Mouse (Mus musculus) WW6 (cell line): Measurements from ENCODE around the gene Pbx1.

Experiments
- DNase-seq: peaks from one replicate; pipeline ENCODE4 v3.0.0-alpha.2; 2013; ENCODE audit warnings: low read depth, low spot score

Pbx1 gene

DNA sequence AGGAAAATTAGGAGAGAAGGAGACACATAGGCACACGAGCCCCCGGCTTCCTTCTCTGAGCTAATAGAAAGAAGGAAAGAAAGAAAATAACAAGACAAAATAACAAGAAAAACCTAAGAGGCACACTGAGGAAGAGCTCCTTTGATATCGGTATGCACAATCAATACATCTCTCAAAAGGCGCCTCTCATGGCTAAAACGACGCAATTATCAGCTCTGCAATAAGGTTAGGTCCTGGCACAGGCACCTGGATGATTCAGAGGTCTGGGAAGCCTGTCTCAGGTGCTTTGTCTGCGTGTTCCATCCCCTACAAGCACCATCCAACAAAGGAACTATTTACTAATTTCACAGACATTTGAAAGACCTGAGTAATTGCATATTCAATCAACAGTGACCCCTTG is 5.8 kb downstream of the Pbx1 start:
- DNase-seq = no peak

DNA sequence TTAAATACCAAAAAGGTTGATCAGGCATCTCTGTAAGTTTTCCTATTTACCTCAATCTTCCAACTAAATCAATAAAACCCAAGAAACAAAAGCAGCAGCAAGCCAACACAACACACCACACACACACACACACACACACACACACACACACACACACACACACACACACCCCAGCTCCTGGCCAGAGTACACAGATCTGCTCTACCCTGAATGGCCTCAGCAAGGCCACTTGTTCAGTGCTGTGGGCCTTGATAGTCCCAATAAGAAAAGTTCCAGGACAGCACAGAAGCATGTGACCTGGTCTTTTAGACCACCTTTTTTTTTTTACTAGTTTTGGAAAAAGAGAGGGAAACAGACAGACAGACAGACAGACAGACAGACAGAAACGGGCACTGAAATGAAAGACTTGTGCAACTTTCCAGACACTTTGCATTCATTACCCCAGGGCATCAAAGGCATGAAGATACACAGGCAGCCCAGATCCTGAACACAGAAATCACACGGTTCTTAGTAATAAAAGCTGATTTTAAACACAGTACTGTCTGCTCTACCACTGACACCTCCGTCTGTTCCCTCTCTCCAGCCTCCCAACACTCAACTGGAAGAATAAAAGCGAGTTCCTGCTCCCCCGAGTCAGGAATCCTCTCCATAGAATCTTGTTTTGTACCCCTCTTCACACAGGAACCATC is 6.9 kb downstream of the Pbx1 start:
- DNase-seq = no peak

- DNase-seq = no peak
These were observed 8.6 kb downstream of the Pbx1 start for GRCm38 (mm10) chr1:168423389-168423930.

GRCm38 (mm10) chr1:168418903-168419302 is 13.2 kb downstream of the Pbx1 start:
- DNase-seq = no peak

- DNase-seq = no peak
These were observed 14.4 kb downstream of the Pbx1 start for GRCm38 (mm10) chr1:168417626-168418025.

- DNase-seq = no peak
These were observed 15.2 kb downstream of the Pbx1 start for GRCm38 (mm10) chr1:168416729-168417437.

DNA sequence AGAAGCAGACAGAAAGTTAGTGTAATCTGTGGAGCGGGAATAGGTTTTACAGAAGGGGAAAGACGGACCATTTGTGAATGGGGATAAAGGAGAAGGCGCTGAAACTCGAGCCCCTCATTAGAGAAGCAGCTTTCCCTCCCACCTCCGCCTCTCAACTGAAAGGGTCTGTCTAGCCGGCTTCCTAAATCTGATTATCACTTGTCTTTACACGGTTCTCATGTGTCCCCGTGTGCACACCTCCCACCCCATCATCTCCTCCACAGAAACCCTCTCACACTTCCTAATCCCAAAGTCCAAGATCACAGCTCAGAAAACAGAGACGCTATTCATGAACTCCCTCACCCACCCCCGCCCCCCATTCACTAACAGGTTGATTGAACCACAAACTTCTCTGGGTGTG is 21.5 kb downstream of the Pbx1 start:
- no peak for DNase-seq

DNA sequence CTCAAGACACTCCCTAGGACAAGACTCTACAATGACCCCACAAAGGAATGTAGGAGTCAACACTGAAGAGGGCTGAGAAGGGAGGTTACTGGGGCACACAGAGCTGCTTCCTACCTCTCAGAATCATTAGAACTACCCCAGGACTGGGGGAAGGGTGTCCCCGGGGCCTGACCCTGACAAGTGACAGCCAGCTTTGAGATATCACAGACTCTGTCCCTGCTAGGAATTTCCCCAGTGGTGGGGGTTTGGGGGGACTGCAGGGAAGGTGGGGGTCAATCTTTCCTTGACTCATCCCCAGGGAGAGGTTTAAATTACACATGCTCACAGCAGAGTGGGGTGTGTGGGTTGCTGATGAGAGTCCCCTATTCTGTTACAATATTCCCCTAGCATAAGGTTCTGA is 22.0 kb downstream of the Pbx1 start:
- no peak for DNase-seq

GRCm38 (mm10) chr1:168408757-168409156 is 23.3 kb downstream of the Pbx1 start:
- no peak for DNase-seq

DNA sequence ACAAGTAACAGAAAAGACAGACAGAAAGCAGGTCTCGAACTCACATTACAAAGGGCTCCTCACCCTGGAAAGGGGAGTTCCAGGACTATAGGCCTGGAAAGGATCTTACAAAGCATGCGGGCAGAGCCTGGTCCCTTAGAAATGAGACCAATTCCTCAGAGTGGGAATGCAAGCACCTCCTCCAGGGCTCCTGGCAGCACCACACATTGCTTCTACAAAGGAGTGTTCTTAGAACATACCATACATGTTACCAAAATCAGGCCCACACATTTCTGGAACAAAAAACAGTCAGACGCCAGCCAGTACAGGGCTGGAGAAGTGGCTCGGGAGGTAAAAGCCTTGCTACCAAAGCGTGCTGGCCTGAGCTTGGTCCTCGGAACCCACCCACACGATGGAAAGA is 24.1 kb downstream of the Pbx1 start:
- no peak for DNase-seq

DNA sequence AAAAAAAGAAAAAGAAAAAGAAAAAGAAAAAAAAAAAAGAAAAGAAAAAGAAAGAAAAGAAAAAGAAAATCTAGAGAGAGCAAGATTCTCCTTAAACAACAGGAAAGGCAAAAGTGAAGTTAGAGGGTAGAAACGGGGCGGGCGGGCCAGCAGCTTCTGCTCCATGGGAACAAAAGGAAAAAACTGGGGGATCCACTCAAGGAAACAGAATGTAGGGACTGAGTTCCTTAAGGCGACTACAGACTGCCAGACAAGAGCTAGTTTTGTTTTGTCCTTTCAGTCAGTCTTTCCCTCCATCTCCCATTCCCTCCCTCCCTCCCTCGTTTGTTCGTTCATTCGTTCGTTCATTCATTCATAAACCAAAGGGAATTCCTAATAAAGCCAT is 25.8 kb downstream of the Pbx1 start:
- DNase-seq = no peak

GRCm38 (mm10) chr1:168405645-168406290 is 26.3 kb downstream of the Pbx1 start:
- DNase-seq = no peak

DNA sequence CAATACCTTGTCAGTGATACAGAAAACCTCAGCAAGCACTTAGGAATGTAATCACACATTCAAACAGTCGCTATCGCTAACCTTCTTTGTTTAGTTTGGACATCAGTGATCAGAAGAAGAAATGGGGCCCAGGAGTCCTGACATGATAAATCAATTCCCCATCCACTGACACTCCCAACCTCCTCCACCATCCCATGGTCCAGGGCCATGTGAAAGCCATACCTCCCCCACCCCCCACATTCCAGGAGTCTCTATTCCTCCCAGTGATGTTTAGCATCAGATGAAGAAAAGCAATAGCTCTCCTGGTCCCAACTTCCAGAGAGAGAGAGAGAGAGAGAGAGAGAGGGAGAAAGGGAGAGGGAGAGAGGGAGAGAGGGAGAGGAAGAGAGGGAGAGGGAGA is 28.5 kb downstream of the Pbx1 start:
- no peak for DNase-seq

- no peak for DNase-seq
These were observed 29.4 kb downstream of the Pbx1 start for GRCm38 (mm10) chr1:168402683-168403082.

DNA sequence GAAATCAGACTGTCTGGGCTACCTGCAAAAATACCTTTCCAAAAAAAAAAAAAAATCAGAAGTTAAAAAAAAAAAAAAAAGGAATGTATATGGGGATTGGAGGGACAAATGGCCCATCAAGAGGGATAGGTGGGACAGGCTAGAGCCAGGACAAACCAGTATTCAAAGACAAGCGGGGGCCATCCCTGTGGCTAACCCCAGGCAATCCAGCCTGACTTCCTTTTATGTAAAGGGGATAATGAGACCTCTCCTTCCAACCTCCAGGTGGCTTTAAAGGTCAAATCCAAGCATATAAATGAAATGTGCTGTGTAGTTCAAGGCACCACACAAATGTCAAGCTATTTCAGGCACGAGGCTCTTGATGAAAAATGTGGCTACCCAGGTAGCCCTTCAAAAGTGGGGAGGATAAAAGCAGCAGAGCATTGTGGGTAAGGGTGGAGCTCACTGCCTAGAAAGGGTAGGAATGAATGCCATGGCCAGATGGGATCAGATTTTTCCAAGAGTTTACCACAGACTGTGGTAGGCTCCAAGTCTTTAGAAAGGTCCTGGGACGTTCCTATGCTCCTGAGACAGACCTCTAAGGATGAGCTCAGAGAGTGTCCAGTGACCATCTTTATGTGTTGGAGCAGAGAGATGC is 36.4 kb downstream of the Pbx1 start:
- DNase-seq = no peak

DNA sequence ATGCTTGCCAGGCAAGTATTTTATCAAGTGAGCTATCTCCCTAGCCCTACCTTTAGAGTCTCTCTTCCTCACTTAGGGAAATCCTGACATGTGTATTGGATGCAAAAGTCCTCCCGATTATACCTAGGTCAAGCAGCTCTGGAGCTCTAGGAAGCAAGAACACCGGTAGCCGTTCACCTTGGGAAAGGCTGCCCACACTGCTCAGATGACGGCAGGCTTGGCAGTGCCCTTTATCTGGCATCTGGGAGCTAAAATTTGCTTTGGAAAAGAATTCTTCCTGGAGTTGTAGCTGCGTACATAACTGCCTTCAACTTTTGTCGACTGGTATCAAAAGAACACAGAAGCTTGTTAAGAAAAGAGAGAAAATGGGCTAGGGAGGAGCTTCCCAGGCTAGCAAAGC is 37.5 kb downstream of the Pbx1 start:
- no peak for DNase-seq

GRCm38 (mm10) chr1:168393456-168393855 is 38.6 kb downstream of the Pbx1 start:
- DNase-seq = no peak

- DNase-seq = no peak
These were observed 39.6 kb downstream of the Pbx1 start for GRCm38 (mm10) chr1:168392500-168392853.

DNA sequence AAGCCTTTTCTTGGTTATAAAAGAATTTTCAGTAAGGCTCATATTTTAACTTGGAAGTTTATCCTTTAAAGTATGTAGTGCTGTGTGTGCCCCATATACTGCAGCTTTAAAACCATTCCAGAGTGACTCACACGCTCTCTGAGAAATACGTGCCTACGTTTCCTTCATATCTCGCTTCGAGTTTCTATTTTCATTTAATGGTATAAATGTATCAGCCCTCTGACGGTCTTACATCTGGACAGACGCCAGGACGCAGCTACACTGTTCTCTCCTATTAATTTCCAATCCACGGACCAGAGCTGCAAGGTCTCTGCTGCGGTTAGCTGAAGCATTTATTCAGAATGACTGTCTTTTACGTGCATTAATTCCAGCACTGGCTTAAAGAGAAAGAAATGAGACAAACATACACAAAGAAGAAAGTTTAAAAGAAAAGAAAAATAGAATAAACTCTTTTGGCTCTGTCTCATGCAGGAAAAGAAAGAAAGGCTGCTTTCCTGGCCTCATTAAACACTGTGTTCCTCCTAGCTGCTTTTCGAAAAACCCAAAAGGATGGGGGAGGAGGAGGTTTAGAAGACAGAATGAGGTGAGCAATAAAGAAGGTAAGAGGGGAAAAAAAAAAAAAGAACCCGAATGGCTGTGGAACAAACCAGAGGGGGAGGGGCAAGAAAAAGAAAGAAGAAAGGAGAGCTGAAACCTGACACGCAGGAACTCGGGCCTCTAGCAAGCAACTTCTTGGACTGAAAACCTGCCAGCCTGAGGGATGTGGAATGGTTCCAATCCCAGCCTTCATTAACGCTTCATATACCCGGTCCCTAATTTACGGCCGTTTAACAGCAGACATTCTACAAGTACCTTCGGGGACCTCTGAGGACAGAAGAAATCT is 40.2 kb downstream of the Pbx1 start:
- DNase-seq = no peak

DNA sequence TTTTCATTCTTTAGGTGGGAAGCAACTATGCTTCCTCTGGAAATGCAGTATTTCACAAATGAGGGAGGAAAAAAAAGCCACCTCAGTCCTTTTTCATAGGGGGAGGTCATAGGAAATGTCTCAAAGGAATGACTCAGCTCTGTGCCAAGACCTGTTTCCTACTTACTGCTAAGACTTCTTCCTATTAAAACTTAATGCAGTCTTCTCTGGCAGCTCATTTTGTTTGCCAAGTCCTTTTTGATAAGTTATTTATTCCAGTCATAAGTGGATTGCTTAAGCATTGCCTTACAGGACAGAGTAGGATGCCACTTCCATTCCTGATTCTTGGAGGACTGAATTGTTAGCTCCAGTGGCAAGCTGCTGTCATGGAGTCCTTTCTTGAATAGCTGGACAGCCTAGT is 41.3 kb downstream of the Pbx1 start:
- DNase-seq = no peak

GRCm38 (mm10) chr1:168386159-168386558 is 45.9 kb downstream of the Pbx1 start:
- DNase-seq = no peak
